Mouse (Mus musculus): ENCODE data around the gene Stx12. TPM values are rescaled to one million over a fixed set of nuclear protein-coding genes. Genes with fewer than 3 reads are reported as not detected.

The Stx12 gene
- polyA plus RNA-seq, 1 experiment, result 17.7 TPM

DNA sequence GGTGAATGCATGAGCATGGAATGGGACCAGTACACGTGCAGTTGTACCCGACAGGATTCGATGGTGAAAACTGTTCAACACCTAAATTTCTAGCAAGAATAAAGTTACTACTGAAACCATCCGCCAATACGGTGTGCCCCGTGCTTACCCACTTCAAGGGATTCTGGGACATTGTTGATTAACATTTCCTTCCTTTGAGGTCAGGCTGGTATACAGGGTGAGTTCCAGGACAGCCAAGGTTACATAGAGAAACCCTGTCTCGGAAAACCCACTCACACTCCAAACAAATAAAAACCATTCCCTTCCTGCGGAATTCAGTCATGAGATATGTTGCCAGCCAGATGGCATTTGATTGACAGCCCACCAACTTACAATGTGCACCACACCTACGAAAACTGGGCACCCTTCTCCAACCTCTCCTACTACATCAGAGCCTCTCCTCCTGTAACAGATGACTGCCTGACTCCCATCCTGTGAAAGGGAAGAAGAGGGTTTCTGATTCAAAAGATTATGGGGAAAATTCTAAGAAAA is 600 bp upstream of the Stx12 start:
- H3K27ac ChIP-seq (ENCODE audit: control insufficient read depth, insufficient read depth, low read depth, low read length), result peak overlapping the region; percentile 76
- peaks cover 5% of the 10 kb centered on the region for H3K4me1 ChIP-seq (ENCODE audit: control insufficient read depth, insufficient read depth, low read length)
- H3K4me3 ChIP-seq (ENCODE audit: control insufficient read depth, low read depth, low read length), result peak overlapping the region; percentile 89
- no peaks in the 10 kb centered on the region for H3K27me3 ChIP-seq (ENCODE audit: control insufficient read depth, insufficient read depth, low read length)
- TF ChIP-seq CTCF (IDR thresholded peaks at IDR 0.05; ENCODE audit: control insufficient read depth, insufficient read depth, insufficient replicate concordance, low read depth, low read length), result no peak
- TF ChIP-seq POLR2A (IDR thresholded peaks at IDR 0.05; ENCODE audit: control insufficient read depth, low read depth, low read length), result no peak
- no peaks in the 10 kb centered on the region for H3K36me3 ChIP-seq (ENCODE audit: control insufficient read depth, insufficient read depth, low read length)

DNA sequence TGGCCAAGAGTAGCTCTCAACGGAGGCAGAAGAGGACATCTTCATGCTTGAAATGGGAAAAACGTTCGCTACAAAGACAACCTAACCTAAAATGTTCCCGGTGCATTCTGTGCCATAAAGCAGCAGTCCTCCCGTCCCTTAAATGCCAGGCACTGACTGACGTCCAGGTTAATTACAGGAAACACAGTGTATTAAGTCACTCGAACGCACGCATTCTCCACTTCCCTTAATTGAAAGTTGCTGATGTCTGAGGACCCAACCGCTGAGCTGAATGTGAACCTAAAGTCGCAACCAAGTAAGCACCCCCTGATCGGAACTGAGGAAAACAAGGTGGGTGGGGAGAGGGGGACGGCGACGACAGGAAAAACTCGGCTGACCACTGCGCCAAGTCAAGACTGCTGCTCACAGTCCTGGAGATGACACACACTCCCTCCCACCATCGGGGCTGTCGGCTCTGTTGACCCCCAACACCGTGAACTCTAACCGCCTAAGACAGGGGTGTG is 697 bp downstream of the Stx12 start:
- Histone ChIP-seq H3K4me3 (ENCODE audit: control insufficient read depth, low read depth, low read length) (peak overlapping the region; percentile 89), H3K27me3 (ENCODE audit: control insufficient read depth, insufficient read depth, low read length) (no peaks in the 10 kb centered on the region), H3K27ac (ENCODE audit: control insufficient read depth, insufficient read depth, low read depth, low read length) (peak overlapping the region; percentile 76), H3K36me3 (ENCODE audit: control insufficient read depth, insufficient read depth, low read length) (no peaks in the 10 kb centered on the region), H3K4me1 (ENCODE audit: control insufficient read depth, insufficient read depth, low read length) (peaks cover 5% of the 10 kb centered on the region)
- TF ChIP-seq POLR2A (IDR thresholded peaks at IDR 0.05; ENCODE audit: control insufficient read depth, low read depth, low read length) (no peak), CTCF (IDR thresholded peaks at IDR 0.05; ENCODE audit: control insufficient read depth, insufficient read depth, insufficient replicate concordance, low read depth, low read length) (no peak)

DNA sequence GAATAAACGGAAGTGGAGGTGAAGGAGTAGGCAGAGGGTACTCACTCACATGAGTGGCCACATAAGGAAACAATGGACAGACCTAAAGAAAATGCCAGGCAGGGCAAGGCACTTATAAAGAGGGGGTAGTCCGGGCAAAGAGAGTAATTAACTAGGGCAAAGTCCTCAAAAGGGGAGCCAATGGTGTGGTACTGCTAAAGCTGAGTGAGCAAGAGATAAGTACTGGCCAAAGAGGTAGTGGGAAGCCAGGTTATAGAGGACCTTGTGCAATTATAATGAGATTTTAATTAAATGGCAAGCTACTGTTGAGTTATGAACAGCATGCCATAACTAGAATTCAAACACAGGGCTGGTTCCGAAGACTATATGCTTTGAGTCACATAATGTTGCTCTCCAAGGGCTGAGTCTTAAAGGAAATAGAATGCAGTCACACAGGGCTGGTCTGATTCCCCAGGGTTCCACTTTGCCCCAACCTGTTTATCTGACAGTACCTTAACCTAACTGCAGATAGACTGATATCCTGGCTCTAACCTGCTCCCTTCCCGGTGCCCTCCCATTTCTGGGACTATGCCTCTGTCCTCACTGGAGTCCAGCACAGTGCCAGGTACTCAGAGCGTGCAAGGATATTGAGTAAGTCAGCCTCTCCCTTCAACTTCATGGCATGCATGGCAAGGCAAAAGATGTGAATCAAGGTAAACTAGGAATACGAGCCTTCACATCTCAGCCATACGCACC is 9.8 kb downstream of the Stx12 start:
- no peak for TF ChIP-seq CTCF (IDR thresholded peaks at IDR 0.05; ENCODE audit: control insufficient read depth, insufficient read depth, insufficient replicate concordance, low read depth, low read length)
- TF ChIP-seq POLR2A (IDR thresholded peaks at IDR 0.05; ENCODE audit: control insufficient read depth, low read depth, low read length), result no peak
- no peak overlapping the region for H3K4me3 ChIP-seq (ENCODE audit: control insufficient read depth, low read depth, low read length)
- no peaks in the 10 kb centered on the region for H3K27me3 ChIP-seq (ENCODE audit: control insufficient read depth, insufficient read depth, low read length)
- H3K27ac ChIP-seq (ENCODE audit: control insufficient read depth, insufficient read depth, low read depth, low read length), result no peak overlapping the region
- no peaks in the 10 kb centered on the region for H3K36me3 ChIP-seq (ENCODE audit: control insufficient read depth, insufficient read depth, low read length)
- H3K4me1 ChIP-seq (ENCODE audit: control insufficient read depth, insufficient read depth, low read length), result no peaks in the 10 kb centered on the region

DNA sequence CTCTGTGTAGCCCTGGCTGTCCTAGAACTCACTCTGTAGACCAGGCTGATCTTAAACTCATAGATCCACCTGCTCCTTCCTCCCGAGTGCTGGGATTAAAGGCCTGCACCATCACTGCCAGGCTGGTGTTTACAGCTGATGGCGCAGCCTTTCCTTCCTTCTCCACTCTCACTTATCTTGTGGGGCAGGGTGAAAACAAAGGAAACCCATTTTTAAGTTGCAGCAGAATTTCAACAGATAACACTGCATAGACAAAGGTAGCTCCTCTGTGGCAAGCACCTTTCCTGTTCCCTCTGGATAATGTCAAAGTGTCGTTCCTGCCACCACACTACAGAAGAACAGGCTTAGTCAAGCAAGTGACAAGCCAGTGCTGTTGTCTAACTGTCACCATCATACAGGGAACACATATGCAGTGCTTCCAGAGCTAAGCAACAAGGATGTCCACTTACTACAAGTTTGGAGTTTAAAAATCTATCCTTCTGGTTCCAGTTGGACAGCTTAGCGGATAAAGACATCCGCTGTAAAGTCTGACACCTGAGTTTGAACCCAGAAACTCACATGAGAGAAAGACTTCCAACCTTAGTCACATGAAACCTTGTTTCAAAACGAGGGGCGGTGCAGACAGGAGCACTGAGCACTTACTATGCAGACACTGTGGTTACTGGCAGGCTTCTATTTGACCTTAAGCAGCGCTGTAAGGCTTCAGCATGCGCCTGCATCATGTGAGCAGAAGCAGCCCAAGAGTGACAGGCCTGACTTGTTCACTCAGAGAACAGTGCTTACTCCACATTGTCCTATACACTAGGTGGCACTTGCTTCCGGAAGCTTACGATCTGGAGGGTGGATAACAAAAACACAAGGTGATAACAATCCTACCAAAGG is 10.6 kb downstream of the Stx12 start:
- no peak for TF ChIP-seq CTCF (IDR thresholded peaks at IDR 0.05; ENCODE audit: control insufficient read depth, insufficient read depth, insufficient replicate concordance, low read depth, low read length)
- no peak for TF ChIP-seq POLR2A (IDR thresholded peaks at IDR 0.05; ENCODE audit: control insufficient read depth, low read depth, low read length)
- H3K27me3 ChIP-seq (ENCODE audit: control insufficient read depth, insufficient read depth, low read length), result no peaks in the 10 kb centered on the region
- no peaks in the 10 kb centered on the region for H3K4me1 ChIP-seq (ENCODE audit: control insufficient read depth, insufficient read depth, low read length)
- H3K4me3 ChIP-seq (ENCODE audit: control insufficient read depth, low read depth, low read length), result no peak overlapping the region
- H3K27ac ChIP-seq (ENCODE audit: control insufficient read depth, insufficient read depth, low read depth, low read length), result no peak overlapping the region
- no peaks in the 10 kb centered on the region for H3K36me3 ChIP-seq (ENCODE audit: control insufficient read depth, insufficient read depth, low read length)

DNA sequence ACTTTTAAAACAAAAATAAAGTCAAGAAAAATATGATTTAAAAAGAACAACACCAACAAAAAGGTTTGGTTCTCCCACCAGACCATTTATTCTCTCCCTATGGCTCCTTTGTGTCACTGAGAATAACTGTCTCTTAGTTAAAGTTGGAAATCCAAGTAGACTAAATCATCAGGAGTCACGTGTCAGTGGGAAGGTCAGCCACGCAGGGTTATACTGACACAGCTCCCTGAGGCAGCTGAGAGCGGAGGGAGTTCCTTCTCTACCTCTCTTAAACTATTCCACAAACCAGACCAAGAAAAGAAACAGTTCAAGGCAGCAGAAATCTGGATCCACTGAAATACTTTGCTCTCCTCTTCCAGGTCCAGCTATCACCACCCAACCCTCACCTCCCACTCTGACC is 13.2 kb downstream of the Stx12 start:
- H3K36me3 ChIP-seq (ENCODE audit: control insufficient read depth, insufficient read depth, low read length), result no peaks in the 10 kb centered on the region
- no peaks in the 10 kb centered on the region for H3K27me3 ChIP-seq (ENCODE audit: control insufficient read depth, insufficient read depth, low read length)
- no peak for TF ChIP-seq CTCF (IDR thresholded peaks at IDR 0.05; ENCODE audit: control insufficient read depth, insufficient read depth, insufficient replicate concordance, low read depth, low read length)
- TF ChIP-seq POLR2A (IDR thresholded peaks at IDR 0.05; ENCODE audit: control insufficient read depth, low read depth, low read length), result no peak
- no peaks in the 10 kb centered on the region for H3K4me1 ChIP-seq (ENCODE audit: control insufficient read depth, insufficient read depth, low read length)
- no peak overlapping the region for H3K27ac ChIP-seq (ENCODE audit: control insufficient read depth, insufficient read depth, low read depth, low read length)
- no peak overlapping the region for H3K4me3 ChIP-seq (ENCODE audit: control insufficient read depth, low read depth, low read length)

DNA sequence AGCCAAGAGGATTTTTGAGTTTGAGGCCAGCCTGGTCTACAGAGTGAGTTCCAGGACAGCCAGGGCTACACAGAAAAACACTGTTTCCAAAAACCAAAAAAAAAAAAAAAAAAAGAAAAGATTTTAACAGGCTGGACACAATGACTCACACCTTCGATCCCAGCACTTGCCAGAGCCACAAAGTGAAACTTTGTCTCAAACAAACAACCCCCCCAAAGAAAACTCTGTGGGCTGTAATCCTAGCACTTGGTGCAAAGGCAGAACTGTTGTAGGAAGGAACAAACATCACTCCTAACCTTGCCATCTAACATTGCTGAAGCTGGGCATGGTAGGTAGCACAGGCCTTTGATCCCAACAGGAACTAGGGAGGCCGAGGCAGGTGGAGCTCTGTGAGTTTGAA is 19.5 kb downstream of the Stx12 start:
- H3K27me3 ChIP-seq (ENCODE audit: control insufficient read depth, insufficient read depth, low read length), result no peaks in the 10 kb centered on the region
- H3K36me3 ChIP-seq (ENCODE audit: control insufficient read depth, insufficient read depth, low read length), result 0 out of 2 replicates have a peak, but pooled peaks cover 1% of the 10 kb centered on the region
- H3K4me1 ChIP-seq (ENCODE audit: control insufficient read depth, insufficient read depth, low read length), result no peaks in the 10 kb centered on the region
- TF ChIP-seq POLR2A (IDR thresholded peaks at IDR 0.05; ENCODE audit: control insufficient read depth, low read depth, low read length) (no peak), CTCF (IDR thresholded peaks at IDR 0.05; ENCODE audit: control insufficient read depth, insufficient read depth, insufficient replicate concordance, low read depth, low read length) (no peak)
- no peak overlapping the region for H3K4me3 ChIP-seq (ENCODE audit: control insufficient read depth, low read depth, low read length)
- H3K27ac ChIP-seq (ENCODE audit: control insufficient read depth, insufficient read depth, low read depth, low read length), result no peak overlapping the region

DNA sequence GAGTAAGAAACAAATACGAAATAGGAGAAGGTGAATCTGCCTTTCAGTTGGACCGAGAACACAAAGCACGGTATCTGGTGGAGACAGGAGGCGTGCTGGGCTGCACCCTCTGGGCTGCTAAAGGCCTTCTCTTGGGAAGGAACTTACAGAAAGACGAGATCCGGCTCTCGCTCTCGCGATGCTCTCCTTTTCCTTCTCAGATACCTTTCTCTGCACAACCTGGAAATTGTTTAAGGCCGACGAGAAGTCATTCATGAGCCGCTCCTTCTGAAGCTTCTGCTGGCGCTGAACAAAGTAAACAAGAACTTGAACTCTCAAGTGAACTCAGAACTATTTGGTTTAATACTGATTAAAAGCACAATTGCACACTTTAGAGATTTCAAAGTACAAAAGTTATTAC is 21.3 kb downstream of the Stx12 start:
- Histone ChIP-seq H3K27me3 (ENCODE audit: control insufficient read depth, insufficient read depth, low read length) (no peaks in the 10 kb centered on the region), H3K4me1 (ENCODE audit: control insufficient read depth, insufficient read depth, low read length) (no peaks in the 10 kb centered on the region), H3K27ac (ENCODE audit: control insufficient read depth, insufficient read depth, low read depth, low read length) (no peak overlapping the region), H3K4me3 (ENCODE audit: control insufficient read depth, low read depth, low read length) (no peak overlapping the region), H3K36me3 (ENCODE audit: control insufficient read depth, insufficient read depth, low read length) (0 out of 2 replicates have a peak, but pooled peaks cover 3% of the 10 kb centered on the region)
- TF ChIP-seq CTCF (IDR thresholded peaks at IDR 0.05; ENCODE audit: control insufficient read depth, insufficient read depth, insufficient replicate concordance, low read depth, low read length) (no peak), POLR2A (IDR thresholded peaks at IDR 0.05; ENCODE audit: control insufficient read depth, low read depth, low read length) (no peak)

Data from testis, adult 2 months (tissue).